Mouse (Mus musculus) heart, postnatal 14 days (tissue): ENCODE results near the gene Cd27. TPM values are rescaled to one million over a fixed set of nuclear protein-coding genes. Genes with fewer than 3 reads are reported as not detected.

ENCODE experiments used
- microRNA-seq, 2 experiments: library from miRNA; unstranded; fragments of <30 nt; microRNA quantifications; one replicate each; pipeline ENCODE4 v1.2.0; 2021 to 2022
- total RNA-seq, 2 experiments: library from RNA; stranded (reverse); gene quantifications; 2 replicates each; pipeline ENCODE4 v1.2.3; 2021

Cd27 gene
- total RNA-seq, 2 experiments from 2014 or later = 0.91 to 7.5 TPM

Small RNAs within 50 kb of the gene (microRNA-seq; reads per million reads assigned to microRNA genes)
- gene Mir3098 (1.7 to 3.8 reads per million in 2 experiments), gene Mir8113 (0 reads per million in 2 experiments)

Other genes starting within 250 kb of the Cd27 start
- gene Pianp, start 240.3 kb downstream of the Cd27 start, total RNA-seq = under 1 TPM; 0.60 to 0.66 TPM
- 10 to 100 TPM; 24.4 to 24.8 TPM for gene Zfp384, start 227.9 kb downstream of the Cd27 start, total RNA-seq
- gene Ing4, start 197.2 kb downstream of the Cd27 start, total RNA-seq = 10 to 100 TPM; 40.6 to 41.9 TPM
- 1 to 10 TPM; 3.8 to 4.5 TPM for gene Acrbp, start 187.3 kb downstream of the Cd27 start, total RNA-seq
- gene Lpar5, start 169.1 kb downstream of the Cd27 start, total RNA-seq = under 1 TPM; 0.41 to 0.83 TPM
- 100 to 1,000 TPM; 141 to 145 TPM for gene Chd4, start 141.0 kb downstream of the Cd27 start, total RNA-seq
- gene Nop2, start 105.1 kb downstream of the Cd27 start, total RNA-seq = 10 to 100 TPM; 16.2 to 19.9 TPM
- 10 to 100 TPM in 1 of 2 experiments, 1 to 10 TPM in 1; 10.0 to 16.1 TPM for gene Iffo1, start 91.8 kb downstream of the Cd27 start, total RNA-seq
- gene Gapdh, start 70.5 kb downstream of the Cd27 start, total RNA-seq = 1,000 to 10,000 TPM; 3,924 to 4,148 TPM
- 10 to 100 TPM; 28.1 to 33.4 TPM for gene Ncapd2, start 45.3 kb downstream of the Cd27 start, total RNA-seq
- gene Mrpl51, start 45.2 kb downstream of the Cd27 start, total RNA-seq = 100 to 1,000 TPM; 279 to 289 TPM
- gene Vamp1, start 21.5 kb downstream of the Cd27 start, total RNA-seq = 1 to 10 TPM; 9.3 to 9.8 TPM
- gene Tapbpl, start 5.2 kb downstream of the Cd27 start, total RNA-seq = 1 to 10 TPM; 4.0 to 4.3 TPM
- not detected for gene Tuba3a, start 49.0 kb upstream of the Cd27 start, total RNA-seq
- 10 to 100 TPM; 34.6 to 36.0 TPM for gene Ltbr, start 76.9 kb upstream of the Cd27 start, total RNA-seq
- gene Scnn1a, start 83.6 kb upstream of the Cd27 start, total RNA-seq = 1 to 10 TPM in 1 of 2 experiments, under 1 TPM in 1; 1.00 to 1.1 TPM
- 10 to 100 TPM; 63.4 to 70.7 TPM for gene Tnfrsf1a, start 112.4 kb upstream of the Cd27 start, total RNA-seq
- gene Plekhg6, start 143.8 kb upstream of the Cd27 start, total RNA-seq = not detected